Mouse (Mus musculus): ENCODE measurements around the gene Hcls1. TPM values are rescaled to one million over a fixed set of nuclear protein-coding genes. Genes with fewer than 3 reads are reported as not detected.

The Hcls1 gene
- polyA plus RNA-seq (2014; fragmentation: Illumina TruSeq; extraction: RNeasy Lipid Tissue Mini Kit (QIAGEN cat#74804)), result 0.74 TPM

GRCm38 (mm10) chr16:36934841-36935620 is at the start of gene Hcls1:
Gene Hcls1 (plus strand): TSS chr16:36934983.

GRCm38 (mm10) chr16:36989999-36990625 is 55.3 kb downstream of the Hcls1 start, which contains the start of gene Fbxo40:
Gene Fbxo40 (minus strand): TSS chr16:36990467.

DNA sequence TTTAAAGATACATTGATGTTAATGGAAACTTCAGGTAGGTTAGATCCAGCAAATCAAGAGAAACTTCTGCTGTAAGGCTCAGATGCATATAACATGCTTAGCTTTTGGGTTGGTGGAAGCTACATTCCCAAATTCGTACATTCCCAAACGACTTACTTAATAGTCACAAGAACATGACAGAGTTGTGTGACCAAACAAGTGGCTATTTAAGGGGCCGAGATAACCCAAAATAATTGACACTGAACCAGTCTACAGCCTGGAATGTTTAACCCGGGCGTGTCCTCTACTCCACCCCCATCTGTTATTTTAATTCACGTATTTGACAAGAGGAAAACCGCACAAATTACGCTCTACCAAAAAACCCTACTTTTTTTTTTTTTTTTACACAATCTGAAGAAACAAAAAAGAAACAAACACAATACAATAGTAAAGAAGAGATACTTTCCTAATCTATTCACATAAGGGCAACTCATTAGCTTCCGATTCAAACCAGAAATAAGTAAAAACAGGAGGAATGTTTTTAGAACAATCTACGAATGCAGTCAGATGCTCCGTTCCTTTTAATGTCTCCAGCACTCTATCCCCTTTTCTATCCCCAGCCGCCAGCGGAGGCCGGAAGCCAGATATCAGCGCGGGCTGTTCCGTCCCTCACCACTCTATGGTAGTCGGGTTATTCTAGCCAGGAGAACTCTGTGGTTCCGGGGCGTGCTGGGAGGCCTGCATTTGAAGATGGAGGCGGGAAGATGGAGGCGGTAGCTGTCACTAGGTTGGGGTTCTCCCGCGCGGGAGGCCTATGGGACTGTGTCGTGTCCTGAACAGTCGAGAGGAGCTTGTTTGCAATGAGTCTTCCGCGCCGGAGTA is 76.5 kb downstream of the Hcls1 start, which contains the start of gene Polq:
TSS of gene Polq (plus strand) at position 726 of the 861 bp plus-strand sequence.

Other genes starting within 250 kb of the Hcls1 start
- 4.7 TPM for gene Ildr1, start 241.0 kb upstream of the Hcls1 start, polyA plus RNA-seq (2014; fragmentation: Illumina TruSeq; extraction: RNeasy Lipid Tissue Mini Kit (QIAGEN cat#74804))
- 18.3 TPM for gene Slc15a2, start 150.0 kb upstream of the Hcls1 start, polyA plus RNA-seq (2014; fragmentation: Illumina TruSeq; extraction: RNeasy Lipid Tissue Mini Kit (QIAGEN cat#74804))
- 86.2 TPM for gene Iqcb1, start 106.6 kb upstream of the Hcls1 start, polyA plus RNA-seq (2014; fragmentation: Illumina TruSeq; extraction: RNeasy Lipid Tissue Mini Kit (QIAGEN cat#74804))
- 1.1 TPM for gene Eaf2, start 60.0 kb upstream of the Hcls1 start, polyA plus RNA-seq (2014; fragmentation: Illumina TruSeq; extraction: RNeasy Lipid Tissue Mini Kit (QIAGEN cat#74804))
- gene Golgb1, start 59.8 kb upstream of the Hcls1 start, polyA plus RNA-seq (2014; fragmentation: Illumina TruSeq; extraction: RNeasy Lipid Tissue Mini Kit (QIAGEN cat#74804)), result 43.7 TPM
- gene Fbxo40, start 55.5 kb downstream of the Hcls1 start, polyA plus RNA-seq (2014; fragmentation: Illumina TruSeq; extraction: RNeasy Lipid Tissue Mini Kit (QIAGEN cat#74804)), result 1.2 TPM
- 4.7 TPM for gene Polq, start 76.8 kb downstream of the Hcls1 start, polyA plus RNA-seq (2014; fragmentation: Illumina TruSeq; extraction: RNeasy Lipid Tissue Mini Kit (QIAGEN cat#74804))

Data from ovary, adult 10 weeks (tissue).